In genomic region chr5:143333872-143334271, GRCm38 (mm10) we compare ENCODE assay signal across 8 mouse cellular contexts. TPM values are rescaled to one million over a fixed set of nuclear protein-coding genes. Genes with fewer than 3 reads are reported as not detected.
DNase-seq lines count a peak whose midpoint lies in the region; ATAC-seq and TF ChIP-seq lines count a peak whose summit lies in the region.

No protein-coding gene starts in this region.

- ATAC-seq in activated CD4-positive, CD25-positive, alpha-beta regulatory T cell, adult 4 months, result peak; percentile 45
- ATAC-seq in hindbrain, embryonic 14.5 days (ENCODE audit: low FRiP score), result no peak; the same call in 1 of the 2 replicates

- no peak overlapping the region for H3K27ac ChIP-seq in hindbrain, embryonic 14.5 days
- no peak overlapping the region for H3K27ac ChIP-seq in left cerebral cortex, adult 2 months

- intact Hi-C loops in left cerebral cortex, adult 2 months (cut with DNase I), result loop anchor here (5.0 kb wide), 1 partner anchor 88 kb away; no protein-coding TSS in a partner anchor

- no peak overlapping the region for H3K9ac ChIP-seq in hindbrain, embryonic 14.5 days

- no peaks in the 10 kb centered on the region for H3K9me3 ChIP-seq in hindbrain, embryonic 14.5 days (ENCODE audit: control insufficient read depth, low read length)

- 14% methylated on average over 5 of the region's 5 CpGs for WGBS in hindbrain, embryonic 14.5 days

- 0 out of 2 replicates have a peak overlapping the region, but pooled peaks have one; percentile 14 for H3K4me2 ChIP-seq in hindbrain, embryonic 14.5 days (replicated peaks)

- peaks cover 7% of the 10 kb centered on the region for H3K4me1 ChIP-seq in hindbrain, embryonic 14.5 days (replicated peaks; ENCODE audit: control insufficient read depth, insufficient read depth, low read length)

- H3K36me3 ChIP-seq in hindbrain, embryonic 14.5 days (replicated peaks; ENCODE audit: control insufficient read depth, insufficient read depth), result no peaks in the 10 kb centered on the region

- no peaks in the 10 kb centered on the region for H3K27me3 ChIP-seq in hindbrain, embryonic 14.5 days (ENCODE audit: control insufficient read depth, insufficient read depth, low read length)

- H3K4me3 ChIP-seq in hindbrain, embryonic 14.5 days (replicated peaks; ENCODE audit: low read length), result no peak overlapping the region
- H3K4me3 ChIP-seq in left cerebral cortex, adult 2 months, result no peak overlapping the region

- peak; percentile 78 for TF ChIP-seq CTCF in left cerebral cortex, adult 2 months (IDR thresholded peaks at IDR 0.05)

- peak; percentile 65 for DNase-seq in gastrocnemius, adult 18-20 months (ENCODE audit: low spot score)
- DNase-seq in gastrocnemius, postnatal 25 days, result no peak
- peak; percentile 83 for DNase-seq in embryo, embryonic 10.5 days (ENCODE audit: low spot score)
- peak; percentile 88 for DNase-seq in hindbrain, embryonic 14.5 days (ENCODE audit: low spot score)
- peak; percentile 78 to 83 for DNase-seq in left cerebral cortex, adult 2 months (ENCODE audit: extremely low spot score in 1 of 2, low spot score in 2 of 2)
- peak; percentile 80 for DNase-seq in mesoderm, embryonic 11.5 days (ENCODE audit: low read depth, low spot score)
- peak; percentile 31 to 75 for DNase-seq in spleen, postnatal 14 days (ENCODE audit: low spot score in 2 of 2)

RNA-seq across cellular contexts. Expression of gene Zdhhc4, which starts 4.8 kb away (rescaled TPM):
- total RNA-seq in gastrocnemius, adult 18-20 months (2021), result 10 to 100 TPM; 34.7 to 38.1 TPM
- 10 to 100 TPM; 32.1 to 33.0 TPM for total RNA-seq in gastrocnemius, postnatal 25 days (2021)
- 10 to 100 TPM; 63.7 to 68.0 TPM for polyA plus RNA-seq in activated CD4-positive, CD25-positive, alpha-beta regulatory T cell, adult 4 months (2017; shearing (Covaris generic))
- 72.2 and 78.1 TPM in 2 replicates for polyA plus RNA-seq in hindbrain, embryonic 14.5 days (2014; fragmentation: Nextera tagmentation; extraction: Ambion mirVana)
- total RNA-seq in left cerebral cortex, adult 2 months (2021), result 10 to 100 TPM; 41.8 to 42.3 TPM

RNA-seq across cellular contexts. Expression of gene E130309D02Rik, which starts 18.7 kb away (rescaled TPM):
- total RNA-seq in gastrocnemius, adult 18-20 months (2021), result 10 to 100 TPM; 10.5 to 12.6 TPM
- total RNA-seq in gastrocnemius, postnatal 25 days (2021), result 10 to 100 TPM in 1 of 2 experiments, 1 to 10 TPM in 1; 8.1 to 11.2 TPM
- 1 to 10 TPM; 5.5 to 8.5 TPM for polyA plus RNA-seq in activated CD4-positive, CD25-positive, alpha-beta regulatory T cell, adult 4 months (2017; shearing (Covaris generic))
- polyA plus RNA-seq in hindbrain, embryonic 14.5 days (2014; fragmentation: Nextera tagmentation; extraction: Ambion mirVana), result 24.6 and 25.4 TPM in 2 replicates
- 10 to 100 TPM; 24.2 to 25.5 TPM for total RNA-seq in left cerebral cortex, adult 2 months (2021)

RNA-seq across cellular contexts. Expression of gene Grid2ip, which starts 23.3 kb away (rescaled TPM):
- total RNA-seq in gastrocnemius, adult 18-20 months (2021), result not detected
- not detected for total RNA-seq in gastrocnemius, postnatal 25 days (2021)
- polyA plus RNA-seq in activated CD4-positive, CD25-positive, alpha-beta regulatory T cell, adult 4 months (2017; shearing (Covaris generic)), result not detected
- polyA plus RNA-seq in hindbrain, embryonic 14.5 days (2014; fragmentation: Nextera tagmentation; extraction: Ambion mirVana), result 0.25 and 0.60 TPM in 2 replicates
- 1 to 10 TPM; 2.2 to 2.7 TPM for total RNA-seq in left cerebral cortex, adult 2 months (2021)

RNA-seq across cellular contexts. Expression of gene Zfp853, which starts 40.4 kb away (rescaled TPM):
- total RNA-seq in gastrocnemius, adult 18-20 months (2021), result not detected
- under 1 TPM in 1 of 2 experiments, not detected in 1; 0.28 TPM for total RNA-seq in gastrocnemius, postnatal 25 days (2021)
- not detected for polyA plus RNA-seq in activated CD4-positive, CD25-positive, alpha-beta regulatory T cell, adult 4 months (2017; shearing (Covaris generic))
- polyA plus RNA-seq in hindbrain, embryonic 14.5 days (2014; fragmentation: Nextera tagmentation; extraction: Ambion mirVana), result 0.23 and 0.43 TPM in 2 replicates
- total RNA-seq in left cerebral cortex, adult 2 months (2021), result 1 to 10 TPM; 5.8 to 7.1 TPM
